Mouse (Mus musculus): ENCODE results near the gene Rbm39. TPM values are rescaled to one million over a fixed set of nuclear protein-coding genes. Genes with fewer than 3 reads are reported as not detected.
A peak's percentile ranks its signal among the peaks of the same experiment; 100 is the strongest.

Rbm39 gene
- total and polyA plus RNA-seq, 3 experiments, result 282 to 795 (median 759) TPM

GRCm38 (mm10) chr2:156203917-156204316 is 23.9 kb upstream of the Rbm39 start:
- Histone ChIP-seq H3K4me1 (ENCODE audit: insufficient read depth, low read depth, low read length) (peaks cover 34% of the 10 kb centered on the region), H3K36me3 (replicated peaks) (peaks cover 63% of the 10 kb centered on the region), H3K27me3 (ENCODE audit: insufficient read depth, low read length) (no peaks in the 10 kb centered on the region), H3K4me3 (ENCODE audit: low read depth, low read length) (no peak overlapping the region), H3K9me3 (replicated peaks) (no peaks in the 10 kb centered on the region)
- TF ChIP-seq TAL1 (conservative IDR thresholded peaks at IDR 0.05; ENCODE audit: low read depth, low read length), result no peak
- TF ChIP-seq POLR2AphosphoS5 (IDR thresholded peaks at IDR 0.05; ENCODE audit: insufficient replicate concordance, low read depth, low read length), result no peak
- TF ChIP-seq GATA1 (IDR thresholded peaks at IDR 0.05; ENCODE audit: borderline replicate concordance, low read length), result no peak
- no peak for TF ChIP-seq GATA2 (IDR thresholded peaks at IDR 0.05; ENCODE audit: borderline replicate concordance, low read depth, low read length)
- TF ChIP-seq CTCF (IDR thresholded peaks at IDR 0.05; ENCODE audit: low read depth, low read length), result no peak
- ATAC-seq (ENCODE audit: extremely low read depth, insufficient number of reproducible peaks, low FRiP score, poor library complexity, severe bottlenecking) (no peak), DNase-seq (ENCODE audit: low spot score) (no peak)

GRCm38 (mm10) chr2:156202848-156203437 is 22.9 kb upstream of the Rbm39 start:
- DNase-seq (ENCODE audit: low spot score) (no peak), ATAC-seq (ENCODE audit: extremely low read depth, insufficient number of reproducible peaks, low FRiP score, poor library complexity, severe bottlenecking) (no peak)
- Histone ChIP-seq H3K9me3 (replicated peaks) (no peaks in the 10 kb centered on the region), H3K4me3 (ENCODE audit: low read depth, low read length) (no peak overlapping the region), H3K27me3 (ENCODE audit: insufficient read depth, low read length) (no peaks in the 10 kb centered on the region), H3K4me1 (ENCODE audit: insufficient read depth, low read depth, low read length) (peaks cover 35% of the 10 kb centered on the region), H3K36me3 (replicated peaks) (peaks cover 64% of the 10 kb centered on the region)
- TF ChIP-seq TAL1 (conservative IDR thresholded peaks at IDR 0.05; ENCODE audit: low read depth, low read length) (no peak), CTCF (IDR thresholded peaks at IDR 0.05; ENCODE audit: low read depth, low read length) (no peak), POLR2AphosphoS5 (IDR thresholded peaks at IDR 0.05; ENCODE audit: insufficient replicate concordance, low read depth, low read length) (no peak), GATA1 (IDR thresholded peaks at IDR 0.05; ENCODE audit: borderline replicate concordance, low read length) (no peak), GATA2 (IDR thresholded peaks at IDR 0.05; ENCODE audit: borderline replicate concordance, low read depth, low read length) (no peak)

- H3K36me3 ChIP-seq (replicated peaks), result peaks cover 52% of the 10 kb centered on the region
- no peaks in the 10 kb centered on the region for H3K9me3 ChIP-seq (replicated peaks)
- no peak overlapping the region for H3K4me3 ChIP-seq (ENCODE audit: low read depth, low read length)
- ATAC-seq (ENCODE audit: extremely low read depth, insufficient number of reproducible peaks, low FRiP score, poor library complexity, severe bottlenecking), result no peak
- no peaks in the 10 kb centered on the region for H3K27me3 ChIP-seq (ENCODE audit: insufficient read depth, low read length)
- DNase-seq (ENCODE audit: low spot score), result no peak
- no peak for TF ChIP-seq GATA1 (IDR thresholded peaks at IDR 0.05; ENCODE audit: borderline replicate concordance, low read length)
- peaks cover 39% of the 10 kb centered on the region for H3K4me1 ChIP-seq (ENCODE audit: insufficient read depth, low read depth, low read length)
These were observed 21.4 kb upstream of the Rbm39 start for GRCm38 (mm10) chr2:156201486-156201885.

- Histone ChIP-seq H3K4me1 (ENCODE audit: insufficient read depth, low read depth, low read length) (peaks cover 47% of the 10 kb centered on the region), H3K9me3 (replicated peaks) (no peaks in the 10 kb centered on the region), H3K36me3 (replicated peaks) (peaks cover 45% of the 10 kb centered on the region), H3K4me3 (ENCODE audit: low read depth, low read length) (no peak overlapping the region), H3K27me3 (ENCODE audit: insufficient read depth, low read length) (no peaks in the 10 kb centered on the region)
- TF ChIP-seq TAL1 (conservative IDR thresholded peaks at IDR 0.05; ENCODE audit: low read depth, low read length), result no peak
- no peak for TF ChIP-seq CTCF (IDR thresholded peaks at IDR 0.05; ENCODE audit: low read depth, low read length)
- no peak for TF ChIP-seq GATA1 (IDR thresholded peaks at IDR 0.05; ENCODE audit: borderline replicate concordance, low read length)
- TF ChIP-seq GATA2 (IDR thresholded peaks at IDR 0.05; ENCODE audit: borderline replicate concordance, low read depth, low read length), result no peak
- TF ChIP-seq POLR2AphosphoS5 (IDR thresholded peaks at IDR 0.05; ENCODE audit: insufficient replicate concordance, low read depth, low read length), result no peak
- DNase-seq (ENCODE audit: low spot score) (no peak), ATAC-seq (ENCODE audit: extremely low read depth, insufficient number of reproducible peaks, low FRiP score, poor library complexity, severe bottlenecking) (no peak)
These were observed 19.9 kb upstream of the Rbm39 start for GRCm38 (mm10) chr2:156199944-156200343.

- Histone ChIP-seq H3K36me3 (replicated peaks) (peaks cover 27% of the 10 kb centered on the region), H3K4me3 (ENCODE audit: low read depth, low read length) (peak overlapping the region; percentile 82), H3K4me1 (ENCODE audit: insufficient read depth, low read depth, low read length) (peaks cover 42% of the 10 kb centered on the region), H3K27me3 (ENCODE audit: insufficient read depth, low read length) (no peaks in the 10 kb centered on the region), H3K9me3 (replicated peaks) (no peaks in the 10 kb centered on the region)
- ATAC-seq (ENCODE audit: extremely low read depth, insufficient number of reproducible peaks, low FRiP score, poor library complexity, severe bottlenecking), result no peak
- DNase-seq (ENCODE audit: low spot score), result no peak
- TF ChIP-seq GATA1 (IDR thresholded peaks at IDR 0.05; ENCODE audit: borderline replicate concordance, low read length) (no peak), POLR2AphosphoS5 (IDR thresholded peaks at IDR 0.05; ENCODE audit: insufficient replicate concordance, low read depth, low read length) (no peak), CTCF (IDR thresholded peaks at IDR 0.05; ENCODE audit: low read depth, low read length) (no peak), GATA2 (IDR thresholded peaks at IDR 0.05; ENCODE audit: borderline replicate concordance, low read depth, low read length) (no peak), TAL1 (conservative IDR thresholded peaks at IDR 0.05; ENCODE audit: low read depth, low read length) (no peak)
These were observed 17.3 kb upstream of the Rbm39 start for GRCm38 (mm10) chr2:156197129-156197911.

GRCm38 (mm10) chr2:156196302-156197128 is 16.5 kb upstream of the Rbm39 start, which contains the start of gene Phf20:
Gene Phf20 (plus strand): TSS chr2:156196466.
- peak; percentile 80 for ATAC-seq (ENCODE audit: extremely low read depth, insufficient number of reproducible peaks, low FRiP score, poor library complexity, severe bottlenecking)
- Histone ChIP-seq H3K36me3 (replicated peaks) (peaks cover 24% of the 10 kb centered on the region), H3K4me1 (ENCODE audit: insufficient read depth, low read depth, low read length) (peaks cover 40% of the 10 kb centered on the region), H3K9me3 (replicated peaks) (no peaks in the 10 kb centered on the region), H3K27me3 (ENCODE audit: insufficient read depth, low read length) (no peaks in the 10 kb centered on the region), H3K4me3 (ENCODE audit: low read depth, low read length) (peak within 1 kb of the TSS; percentile 82)
- TF ChIP-seq GATA2 (IDR thresholded peaks at IDR 0.05; ENCODE audit: borderline replicate concordance, low read depth, low read length) (no peak), TAL1 (conservative IDR thresholded peaks at IDR 0.05; ENCODE audit: low read depth, low read length) (no peak), CTCF (IDR thresholded peaks at IDR 0.05; ENCODE audit: low read depth, low read length) (no peak), GATA1 (IDR thresholded peaks at IDR 0.05; ENCODE audit: borderline replicate concordance, low read length) (no peak), POLR2AphosphoS5 (IDR thresholded peaks at IDR 0.05; ENCODE audit: insufficient replicate concordance, low read depth, low read length) (no peak)
- peak; percentile 96 for DNase-seq (ENCODE audit: low spot score)

All from G1E (cell line).